8 mouse cellular contexts compared by ENCODE assay signal in the genomic region with DNA sequence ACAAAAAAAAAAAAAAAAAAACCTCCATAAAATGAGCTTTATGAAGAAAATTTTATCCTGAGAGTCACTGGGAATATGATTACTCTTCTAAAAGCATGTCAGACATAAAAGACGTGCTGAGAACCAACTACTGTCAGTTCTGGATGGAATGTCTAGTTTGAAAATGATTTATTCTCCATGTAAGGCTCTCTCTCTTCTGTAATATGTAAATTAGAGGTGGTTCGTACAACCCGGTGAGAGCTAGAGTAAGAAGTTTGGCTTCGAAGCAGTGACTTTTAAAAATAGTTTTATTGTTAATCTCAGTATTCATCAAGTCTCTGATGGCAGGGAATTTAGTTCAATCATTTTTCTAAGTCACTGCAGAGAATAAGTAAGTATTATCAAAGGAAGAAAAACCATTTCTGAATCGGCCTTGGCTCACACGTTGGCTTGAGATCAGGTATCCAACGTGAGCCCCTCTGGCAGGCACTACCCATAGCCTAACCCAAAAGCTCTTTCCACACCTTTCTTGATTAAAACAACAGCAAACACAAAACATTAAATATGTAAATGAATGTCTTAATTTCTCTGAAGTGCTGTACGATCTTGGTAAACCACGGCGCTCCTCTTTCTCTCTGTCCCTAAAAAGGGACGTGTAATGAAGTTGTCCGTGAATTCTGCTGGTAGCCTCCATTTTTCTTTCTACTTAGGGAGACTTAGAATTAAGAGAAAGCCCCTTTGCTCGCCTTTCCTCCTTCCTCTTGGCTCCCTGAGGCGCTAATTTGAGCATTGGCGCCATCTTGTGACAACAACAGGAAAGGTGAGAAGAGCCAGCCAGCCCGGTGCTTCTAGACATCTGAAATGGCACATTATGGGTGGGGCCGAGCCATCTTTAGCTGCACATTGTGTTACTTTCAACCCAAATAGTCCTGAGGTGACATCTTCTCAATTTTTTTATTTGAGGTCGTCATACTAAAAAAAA. TPM values are rescaled to one million over a fixed set of nuclear protein-coding genes. Genes with fewer than 3 reads are reported as not detected.
DNase-seq lines count a peak whose midpoint lies in the region; ATAC-seq and TF ChIP-seq lines count a peak whose summit lies in the region.

No protein-coding gene starts in this region.

- H3K9ac ChIP-seq in embryonic facial prominence, embryonic 12.5 days = no peak overlapping the region
- peak overlapping the region; percentile 40; the same call in 1 of the 2 replicates for H3K9ac ChIP-seq in kidney, embryonic 14.5 days (ENCODE audit: low read depth, low read length)
- no peak overlapping the region for H3K9ac ChIP-seq in limb, embryonic 14.5 days (ENCODE audit: low read depth, low read length, severe bottlenecking)
- peak overlapping the region; percentile 29; the same call in 1 of the 2 replicates for H3K9ac ChIP-seq in midbrain, postnatal 0 days (replicated peaks; ENCODE audit: low read length, poor library complexity, severe bottlenecking)

- peak; percentile 92 for DNase-seq in 416B (ENCODE audit: low read depth)
- peak; percentile 77 to 78 for DNase-seq in adrenal gland, postnatal 36 days
- peak; percentile 90 for DNase-seq in heart, embryonic 10.5 days (ENCODE audit: low spot score)
- DNase-seq in limb, embryonic 14.5 days (ENCODE audit: low spot score) = peak; percentile 90
- DNase-seq in midbrain, postnatal 0 days (ENCODE audit: low spot score) = peak; percentile 92
- DNase-seq in spleen, postnatal 10 days (ENCODE audit: low spot score in 2 of 2) = peak; percentile 33 to 76

- 23% methylated on average over 18 of the region's 18 CpGs for WGBS in embryonic facial prominence, embryonic 12.5 days
- WGBS in heart, embryonic 10.5 days = 23% methylated on average over 18 of the region's 18 CpGs
- WGBS in kidney, embryonic 14.5 days = 22% methylated on average over 18 of the region's 18 CpGs
- WGBS in limb, embryonic 14.5 days = 16% methylated on average over 18 of the region's 18 CpGs
- WGBS in midbrain, postnatal 0 days = 15% methylated on average over 18 of the region's 18 CpGs

- TF ChIP-seq CTCF in midbrain, postnatal 0 days (IDR thresholded peaks at IDR 0.05) = peak; percentile 93

- TF ChIP-seq POLR2A in limb, embryonic 14.5 days (IDR thresholded peaks at IDR 0.05; ENCODE audit: borderline replicate concordance, extremely low read depth, insufficient read depth, insufficient read length) = no peak

- H3K27ac ChIP-seq in embryonic facial prominence, embryonic 12.5 days = no peak overlapping the region
- H3K27ac ChIP-seq in heart, embryonic 10.5 days = no peak overlapping the region
- no peak overlapping the region for H3K27ac ChIP-seq in kidney, embryonic 14.5 days (ENCODE audit: low read depth, low read length)
- H3K27ac ChIP-seq in limb, embryonic 14.5 days (replicated peaks; ENCODE audit: low read depth, low read length) = no peak overlapping the region
- H3K27ac ChIP-seq in midbrain, postnatal 0 days (ENCODE audit: low read depth, low read length) = no peak overlapping the region

- no peaks in the 10 kb centered on the region for H3K36me3 ChIP-seq in embryonic facial prominence, embryonic 12.5 days
- H3K36me3 ChIP-seq in heart, embryonic 10.5 days = no peaks in the 10 kb centered on the region
- no peaks in the 10 kb centered on the region for H3K36me3 ChIP-seq in kidney, embryonic 14.5 days (ENCODE audit: control insufficient read depth, insufficient read depth, low read length)
- H3K36me3 ChIP-seq in limb, embryonic 14.5 days (ENCODE audit: control insufficient read depth, insufficient read depth, low read length) = no peaks in the 10 kb centered on the region
- no peaks in the 10 kb centered on the region for H3K36me3 ChIP-seq in midbrain, postnatal 0 days (ENCODE audit: insufficient read depth, low read length)

- no peak for ATAC-seq in embryonic facial prominence, embryonic 12.5 days (ENCODE audit: insufficient number of reproducible peaks, insufficient read depth, low FRiP score, low TSS enrichment)
- ATAC-seq in kidney, embryonic 14.5 days (ENCODE audit: low FRiP score, low TSS enrichment) = peak; percentile 65; the same call in 1 of the 2 replicates
- ATAC-seq in limb, embryonic 14.5 days (ENCODE audit: low FRiP score, low read depth) = peak; percentile 66
- peak; percentile 70 for ATAC-seq in midbrain, postnatal 0 days (ENCODE audit: low FRiP score)

- H3K4me2 ChIP-seq in embryonic facial prominence, embryonic 12.5 days (replicated peaks) = peak overlapping the region; percentile 39
- peak overlapping the region; percentile 33 for H3K4me2 ChIP-seq in kidney, embryonic 14.5 days (replicated peaks; ENCODE audit: low read depth, low read length)
- H3K4me2 ChIP-seq in limb, embryonic 14.5 days (replicated peaks; ENCODE audit: low read depth, low read length, severe bottlenecking) = peak overlapping the region; percentile 36
- peak overlapping the region; percentile 49 for H3K4me2 ChIP-seq in midbrain, postnatal 0 days (ENCODE audit: low read depth, low read length, poor library complexity, severe bottlenecking)

- H3K4me1 ChIP-seq in embryonic facial prominence, embryonic 12.5 days = peaks cover 6% of the 10 kb centered on the region; the same call in 1 of the 2 replicates
- peaks cover 8% of the 10 kb centered on the region for H3K4me1 ChIP-seq in heart, embryonic 10.5 days
- no peaks in the 10 kb centered on the region for H3K4me1 ChIP-seq in kidney, embryonic 14.5 days (ENCODE audit: control insufficient read depth, insufficient read depth, low read length)
- H3K4me1 ChIP-seq in limb, embryonic 14.5 days (ENCODE audit: control insufficient read depth, insufficient read depth, low read length) = peaks cover 13% of the 10 kb centered on the region
- no peaks in the 10 kb centered on the region for H3K4me1 ChIP-seq in midbrain, postnatal 0 days (ENCODE audit: insufficient read depth, low read length)

- H3K27me3 ChIP-seq in embryonic facial prominence, embryonic 12.5 days = no peaks in the 10 kb centered on the region
- H3K27me3 ChIP-seq in heart, embryonic 10.5 days (ENCODE audit: insufficient read depth, poor library complexity, severe bottlenecking) = no peaks in the 10 kb centered on the region; the same call in 1 of the 2 replicates
- H3K27me3 ChIP-seq in kidney, embryonic 14.5 days (ENCODE audit: control insufficient read depth, insufficient read depth, low read length) = no peaks in the 10 kb centered on the region
- no peaks in the 10 kb centered on the region for H3K27me3 ChIP-seq in limb, embryonic 14.5 days (ENCODE audit: control insufficient read depth, insufficient read depth, low read length)
- H3K27me3 ChIP-seq in midbrain, postnatal 0 days (ENCODE audit: insufficient read depth, low read length) = no peaks in the 10 kb centered on the region

- peak overlapping the region; percentile 12; the same call in 1 of the 2 replicates for H3K4me3 ChIP-seq in embryonic facial prominence, embryonic 12.5 days
- peak overlapping the region; percentile 31; the same call in 1 of the 2 replicates for H3K4me3 ChIP-seq in heart, embryonic 10.5 days
- no peak overlapping the region for H3K4me3 ChIP-seq in kidney, embryonic 14.5 days (ENCODE audit: low read length)
- H3K4me3 ChIP-seq in limb, embryonic 14.5 days (replicated peaks; ENCODE audit: low read length) = no peak overlapping the region
- H3K4me3 ChIP-seq in midbrain, postnatal 0 days (ENCODE audit: low read depth, low read length) = peak overlapping the region; percentile 22; the same call in 1 of the 2 replicates

- H3K9me3 ChIP-seq in embryonic facial prominence, embryonic 12.5 days = no peaks in the 10 kb centered on the region
- no peaks in the 10 kb centered on the region for H3K9me3 ChIP-seq in heart, embryonic 10.5 days
- H3K9me3 ChIP-seq in kidney, embryonic 14.5 days (ENCODE audit: control insufficient read depth, low read length) = no peaks in the 10 kb centered on the region
- H3K9me3 ChIP-seq in limb, embryonic 14.5 days (ENCODE audit: control insufficient read depth, low read length) = no peaks in the 10 kb centered on the region
- no peaks in the 10 kb centered on the region for H3K9me3 ChIP-seq in midbrain, postnatal 0 days (ENCODE audit: low read length)

RNA-seq across cellular contexts. Expression of a gene that starts 44.1 kb away (rescaled TPM):
- 10 to 100 TPM; 56.8 to 57.5 TPM for total RNA-seq in adrenal gland, postnatal 36 days (2021)
- polyA plus RNA-seq in embryonic facial prominence, embryonic 12.5 days (2016; fragmentation: Nextera tagmentation; extraction: Ambion mirVana) = 28.2 and 29.7 TPM in 2 replicates
- 30.4 and 32.6 TPM in 2 replicates for polyA plus RNA-seq in heart, embryonic 10.5 days (2016; fragmentation: Nextera tagmentation; extraction: Ambion mirVana)
- polyA plus RNA-seq in kidney, embryonic 14.5 days (2014; fragmentation: Nextera tagmentation; extraction: Ambion mirVana) = 33.0 and 46.8 TPM in 2 replicates
- polyA plus RNA-seq in limb, embryonic 14.5 days (2012; rRNA removed) = 31.1 and 33.2 TPM in 2 replicates
- polyA plus RNA-seq in limb, embryonic 14.5 days (2014; fragmentation: Nextera tagmentation; extraction: Ambion mirVana) = 42.6 and 49.3 TPM in 2 replicates
- 23.4 and 27.1 TPM in 2 replicates for total RNA-seq in midbrain, postnatal 0 days (2014; rRNA removed)
- 19.7 and 20.6 TPM in 2 replicates for polyA plus RNA-seq in midbrain, postnatal 0 days (2015; fragmentation: Nextera tagmentation; extraction: Ambion mirVana)

RNA-seq across cellular contexts. Expression of a gene that starts 44.4 kb away (rescaled TPM):
- total RNA-seq in adrenal gland, postnatal 36 days (2021) = not detected
- polyA plus RNA-seq in embryonic facial prominence, embryonic 12.5 days (2016; fragmentation: Nextera tagmentation; extraction: Ambion mirVana) = not detected in 2 replicates
- polyA plus RNA-seq in heart, embryonic 10.5 days (2016; fragmentation: Nextera tagmentation; extraction: Ambion mirVana) = not detected in 2 replicates
- not detected in 2 replicates for polyA plus RNA-seq in kidney, embryonic 14.5 days (2014; fragmentation: Nextera tagmentation; extraction: Ambion mirVana)
- polyA plus RNA-seq in limb, embryonic 14.5 days (2012; rRNA removed) = not detected in 2 replicates
- polyA plus RNA-seq in limb, embryonic 14.5 days (2014; fragmentation: Nextera tagmentation; extraction: Ambion mirVana) = not detected in 2 replicates
- total RNA-seq in midbrain, postnatal 0 days (2014; rRNA removed) = not detected in 2 replicates
- not detected in 2 replicates for polyA plus RNA-seq in midbrain, postnatal 0 days (2015; fragmentation: Nextera tagmentation; extraction: Ambion mirVana)

Comparison
In these comparisons a context has a peak if more than half of its experiments do, and no peak if none do; other contexts are left out.
1. H3K4me3 ChIP-seq: peak in embryonic facial prominence, embryonic 12.5 days (single experiment), heart, embryonic 10.5 days (single experiment) and midbrain, postnatal 0 days (single experiment); none in kidney, embryonic 14.5 days (single experiment) and limb, embryonic 14.5 days (single experiment).
2. H3K9ac ChIP-seq: peak in kidney, embryonic 14.5 days (single experiment) and midbrain, postnatal 0 days (single experiment); none in embryonic facial prominence, embryonic 12.5 days (single experiment) and limb, embryonic 14.5 days (single experiment).
3. Peak in every context shown above with its lines, with median percentiles within 50 percentile points of each other: DNase-seq and H3K4me2 ChIP-seq.